Mouse (Mus musculus): ENCODE results near the gene Sema4d. TPM values are rescaled to one million over a fixed set of nuclear protein-coding genes. Genes with fewer than 3 reads are reported as not detected.
A peak's percentile ranks its signal among the peaks of the same experiment; 100 is the strongest.
"Not testable (repeated sequence)": the region's sequence is repeated elsewhere in the genome, so short reads cannot be mapped to it uniquely, and the experiment has no call there.

The Sema4d gene
- polyA plus RNA-seq, 1 experiment from 2014 or later = 17.3 TPM

DNA sequence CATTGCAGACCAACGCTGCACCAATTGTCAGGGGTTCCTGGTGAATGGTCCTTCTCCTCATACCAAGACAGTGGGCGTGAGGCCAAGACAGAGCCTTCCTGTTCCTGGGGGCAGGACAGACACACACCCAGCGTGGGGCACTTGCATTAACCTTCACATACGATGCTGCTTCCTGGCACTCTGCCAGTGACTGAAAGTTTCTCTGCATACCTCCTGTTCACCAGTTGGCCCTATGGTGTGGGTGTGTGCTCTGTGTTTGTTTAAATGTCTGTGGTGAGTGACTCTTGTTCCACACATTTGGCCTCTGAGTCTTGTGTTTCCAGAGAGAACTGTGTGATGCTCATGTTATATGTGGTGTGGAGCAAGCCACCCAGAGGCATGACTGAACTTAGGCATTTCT lies 116.9 kb downstream of the Sema4d start:
- H3K4me1 ChIP-seq (replicated peaks) = peaks cover 23% of the 10 kb centered on the region
- 63% methylated on average over 4 of the region's 4 CpGs for WGBS
- no peak for ATAC-seq (ENCODE audit: insufficient number of reproducible peaks, low FRiP score)

DNA sequence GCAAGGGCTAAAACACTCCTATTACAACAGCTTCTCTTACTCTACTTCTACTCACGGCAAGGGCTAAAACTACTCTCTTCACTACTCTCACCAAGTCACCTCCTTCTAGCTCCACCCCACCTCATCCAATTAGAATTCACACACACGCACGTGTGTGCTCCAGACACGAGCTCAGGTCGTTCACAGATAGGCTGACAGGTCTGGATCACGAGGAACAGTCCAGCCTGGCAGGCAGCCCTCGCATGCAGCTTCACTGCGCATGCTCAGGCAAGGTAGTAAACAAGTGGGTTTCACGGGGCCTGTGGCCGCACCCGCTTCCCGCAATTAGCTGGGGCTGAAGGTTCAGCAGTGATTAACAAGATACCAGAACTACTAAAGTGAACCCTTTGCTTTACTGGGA lies 125.4 kb downstream of the Sema4d start:
- H3K4me3 ChIP-seq; H3K9me3 ChIP-seq (replicated peaks); H3K9ac ChIP-seq; ATAC-seq (ENCODE audit: insufficient number of reproducible peaks, low FRiP score); H3K27ac ChIP-seq (ENCODE audit: poor library complexity, severe bottlenecking); H3K27me3 ChIP-seq (replicated peaks); H3K4me1 ChIP-seq (replicated peaks); H3K4me2 ChIP-seq: not testable (repeated sequence)
- peaks cover 85% of the 10 kb centered on the region for H3K36me3 ChIP-seq
- 89% methylated on average over 12 of the region's 12 CpGs for WGBS

More for the DNA sequence above, 116.9 kb downstream of the Sema4d start:
- Histone ChIP-seq H3K9me3 (replicated peaks) (no peaks in the 10 kb centered on the region), H3K27me3 (replicated peaks) (no peaks in the 10 kb centered on the region), H3K9ac (no peak overlapping the region), H3K4me3 (no peak overlapping the region), H3K4me2 (no peak overlapping the region), H3K36me3 (peaks cover 91% of the 10 kb centered on the region), H3K27ac (ENCODE audit: poor library complexity, severe bottlenecking) (no peak overlapping the region)

DNA sequence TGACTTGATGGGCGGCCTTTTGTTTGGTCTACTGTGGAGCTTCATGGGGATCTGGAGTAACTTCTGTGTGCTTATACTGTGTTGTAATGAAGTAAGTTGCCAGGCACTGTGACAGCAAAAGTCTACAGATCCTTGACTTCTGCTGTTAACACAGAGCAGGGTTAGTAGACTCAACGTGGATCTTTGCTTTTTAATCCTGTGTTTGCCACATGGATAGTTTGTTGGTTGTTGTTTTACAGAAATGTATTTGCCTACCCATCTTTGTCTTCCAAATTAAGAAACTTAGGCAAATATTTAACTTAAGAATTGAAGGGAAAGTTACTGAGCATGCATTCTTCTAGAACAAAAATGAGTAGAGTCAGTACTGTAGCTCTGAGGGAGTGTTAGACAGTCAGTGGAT lies 130.0 kb downstream of the Sema4d start:
- WGBS = 87% methylated on average over 2 of the region's 2 CpGs
- no peak overlapping the region for H3K27ac ChIP-seq (ENCODE audit: poor library complexity, severe bottlenecking)
- H3K4me3 ChIP-seq = no peak overlapping the region
- no peak for ATAC-seq (ENCODE audit: insufficient number of reproducible peaks, low FRiP score)
- peaks cover 95% of the 10 kb centered on the region for H3K36me3 ChIP-seq
- H3K4me1 ChIP-seq (replicated peaks) = no peaks in the 10 kb centered on the region
- H3K9me3 ChIP-seq (replicated peaks) = no peaks in the 10 kb centered on the region
- no peaks in the 10 kb centered on the region for H3K27me3 ChIP-seq (replicated peaks)
- H3K4me2 ChIP-seq = no peak overlapping the region
- no peak overlapping the region for H3K9ac ChIP-seq

DNA sequence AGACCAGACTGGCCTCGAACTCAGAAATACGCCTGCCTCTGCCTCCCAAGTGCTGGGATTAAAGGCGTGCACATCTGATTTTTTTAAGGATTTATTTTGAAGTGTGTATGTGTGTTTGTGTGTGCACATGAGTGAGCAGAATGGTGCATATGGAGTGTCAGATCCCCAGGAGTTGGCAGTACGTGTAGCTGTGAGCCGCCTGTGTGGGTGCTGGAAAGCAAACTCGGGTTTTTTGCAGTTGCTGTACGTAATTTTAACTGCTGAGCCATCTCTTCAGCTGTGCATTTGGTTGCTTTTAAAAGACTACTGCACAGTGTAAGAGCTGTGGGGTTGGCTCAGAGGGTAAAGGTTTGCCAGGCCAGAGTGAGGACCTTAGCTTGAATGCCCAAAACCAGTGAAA lies 134.0 kb downstream of the Sema4d start:
- H3K4me3 ChIP-seq = no peak overlapping the region
- no peaks in the 10 kb centered on the region for H3K4me1 ChIP-seq (replicated peaks)
- WGBS = 94% methylated on average over 7 of the region's 7 CpGs
- H3K27ac ChIP-seq (ENCODE audit: poor library complexity, severe bottlenecking) = no peak overlapping the region
- H3K27me3 ChIP-seq (replicated peaks) = no peaks in the 10 kb centered on the region
- H3K9ac ChIP-seq = no peak overlapping the region
- H3K4me2 ChIP-seq = no peak overlapping the region
- H3K9me3 ChIP-seq (replicated peaks) = no peaks in the 10 kb centered on the region
- peaks cover 95% of the 10 kb centered on the region for H3K36me3 ChIP-seq
- no peak for ATAC-seq (ENCODE audit: insufficient number of reproducible peaks, low FRiP score)

DNA sequence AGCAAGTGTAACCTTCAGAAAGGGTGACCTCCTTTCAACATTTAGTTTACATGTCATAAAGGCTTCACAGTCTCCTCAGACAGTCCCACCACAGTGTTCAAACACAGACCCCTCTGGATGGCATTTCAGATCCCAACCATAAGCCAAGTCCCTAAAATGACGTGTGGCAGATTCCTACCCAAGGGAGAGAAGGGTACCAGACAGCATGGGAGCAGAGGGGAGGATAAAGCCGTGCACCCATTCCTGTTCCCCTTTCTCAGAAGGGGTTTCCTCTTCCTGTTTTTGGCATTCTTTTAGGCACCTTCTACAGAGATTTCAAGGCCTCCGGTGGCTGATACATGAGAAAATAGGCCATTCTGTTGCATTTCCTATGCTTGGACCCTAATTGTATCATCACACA lies 135.5 kb downstream of the Sema4d start:
- no peak overlapping the region for H3K4me2 ChIP-seq
- H3K27me3 ChIP-seq (replicated peaks) = no peaks in the 10 kb centered on the region
- 0 out of 2 replicates have a peak, but pooled peaks cover 3% of the 10 kb centered on the region for H3K4me1 ChIP-seq (replicated peaks)
- no peaks in the 10 kb centered on the region for H3K9me3 ChIP-seq (replicated peaks)
- no peak overlapping the region for H3K4me3 ChIP-seq
- 89% methylated on average over 3 of the region's 3 CpGs for WGBS
- no peak for ATAC-seq (ENCODE audit: insufficient number of reproducible peaks, low FRiP score)
- no peak overlapping the region for H3K27ac ChIP-seq (ENCODE audit: poor library complexity, severe bottlenecking)
- peaks cover 92% of the 10 kb centered on the region for H3K36me3 ChIP-seq
- H3K9ac ChIP-seq = no peak overlapping the region

DNA sequence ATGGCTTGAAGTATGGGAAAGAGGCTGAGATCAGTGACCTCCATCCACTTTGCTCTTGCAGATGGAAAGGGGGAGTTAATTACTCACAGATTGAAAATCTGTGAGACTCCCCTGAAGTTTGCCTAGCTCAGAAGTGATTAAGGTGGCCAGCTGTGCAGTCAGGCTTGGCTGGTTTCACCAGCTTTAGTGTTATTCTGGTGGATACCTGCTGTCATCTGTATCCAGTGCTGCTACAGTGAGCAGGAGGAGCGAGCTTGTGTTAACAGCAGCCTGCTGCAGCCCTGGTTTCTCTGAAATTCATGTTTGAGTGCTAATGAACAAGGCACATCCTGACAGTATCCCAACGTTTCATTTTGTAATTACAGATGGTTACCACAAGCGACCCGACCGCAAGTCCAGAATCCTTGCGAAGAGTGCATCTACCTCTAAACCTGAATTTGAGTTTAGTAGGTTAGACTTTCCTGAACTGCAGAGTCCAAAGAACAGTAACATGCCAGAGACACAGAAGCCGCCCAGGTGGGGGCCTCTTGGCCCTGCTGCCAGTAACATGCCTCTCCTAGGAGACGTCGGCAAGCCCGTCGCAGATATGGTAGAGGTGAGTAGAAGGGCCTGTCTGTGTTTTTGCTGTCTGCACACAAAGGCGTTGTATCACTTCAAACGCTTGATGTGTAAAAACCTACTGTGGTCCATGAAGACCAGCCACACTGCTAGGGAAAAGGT lies 136.9 kb downstream of the Sema4d start:
- Histone ChIP-seq H3K9ac (no peak overlapping the region), H3K9me3 (replicated peaks) (no peaks in the 10 kb centered on the region), H3K4me1 (replicated peaks) (peaks cover 8% of the 10 kb centered on the region; the same call in 1 of the 2 replicates), H3K4me2 (no peak overlapping the region), H3K36me3 (peaks cover 85% of the 10 kb centered on the region), H3K4me3 (no peak overlapping the region), H3K27me3 (replicated peaks) (no peaks in the 10 kb centered on the region), H3K27ac (ENCODE audit: poor library complexity, severe bottlenecking) (no peak overlapping the region)
- no peak for ATAC-seq (ENCODE audit: insufficient number of reproducible peaks, low FRiP score)
- 91% methylated on average over 13 of the region's 13 CpGs for WGBS

DNA sequence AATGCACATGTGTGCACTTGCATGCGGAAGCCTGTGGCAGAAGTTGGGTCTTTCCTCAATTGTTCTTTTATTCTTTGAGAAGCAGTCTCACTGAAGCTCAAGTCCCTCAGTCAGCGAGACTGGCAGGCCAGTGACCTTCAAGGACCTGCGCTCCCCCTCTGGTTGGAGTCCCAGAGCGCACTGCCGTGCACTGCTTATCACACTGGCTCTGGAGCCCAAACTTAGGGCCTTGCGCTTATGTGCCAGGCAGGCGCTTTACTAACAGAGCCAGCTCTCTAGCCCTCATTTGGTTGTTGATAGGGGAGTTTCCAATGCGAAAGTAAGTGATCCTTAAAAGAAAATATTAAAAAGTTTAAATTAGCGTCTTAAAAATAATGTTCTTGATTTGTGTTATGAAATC lies 139.6 kb downstream of the Sema4d start:
- no peaks in the 10 kb centered on the region for H3K9me3 ChIP-seq (replicated peaks)
- WGBS = 81% methylated on average over 9 of the region's 9 CpGs
- H3K9ac ChIP-seq = no peak overlapping the region
- no peak overlapping the region for H3K27ac ChIP-seq (ENCODE audit: poor library complexity, severe bottlenecking)
- no peaks in the 10 kb centered on the region for H3K27me3 ChIP-seq (replicated peaks)
- H3K4me2 ChIP-seq = no peak overlapping the region
- H3K4me3 ChIP-seq = no peak overlapping the region
- peaks cover 67% of the 10 kb centered on the region for H3K36me3 ChIP-seq
- peaks cover 15% of the 10 kb centered on the region for H3K4me1 ChIP-seq (replicated peaks)
- no peak for ATAC-seq (ENCODE audit: insufficient number of reproducible peaks, low FRiP score)

DNA sequence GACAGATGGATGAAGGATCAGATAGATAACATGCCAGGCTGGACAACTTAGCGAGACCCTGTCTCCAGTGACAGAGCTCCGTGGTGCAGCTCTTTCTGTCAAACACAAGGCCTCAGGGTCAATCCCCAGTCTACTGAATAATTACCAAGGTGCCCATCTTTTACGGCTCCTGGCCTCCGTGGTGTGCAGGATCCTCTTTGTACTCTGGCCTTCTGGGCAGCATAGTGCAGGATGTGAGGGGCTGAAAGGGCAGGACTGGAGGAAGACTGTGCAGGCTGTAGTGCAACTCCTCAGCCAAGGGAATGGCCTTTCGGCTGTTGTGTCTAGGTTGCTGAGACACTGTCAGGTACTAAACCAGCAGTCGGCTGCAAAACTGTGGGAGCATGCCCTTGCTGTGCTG lies 140.4 kb downstream of the Sema4d start:
- Histone ChIP-seq H3K4me1 (replicated peaks) (peaks cover 20% of the 10 kb centered on the region), H3K4me3 (no peak overlapping the region), H3K36me3 (peaks cover 59% of the 10 kb centered on the region), H3K27me3 (replicated peaks) (no peaks in the 10 kb centered on the region), H3K4me2 (no peak overlapping the region), H3K9ac (no peak overlapping the region), H3K9me3 (replicated peaks) (no peaks in the 10 kb centered on the region), H3K27ac (ENCODE audit: poor library complexity, severe bottlenecking) (no peak overlapping the region)
- WGBS = 95% methylated on average over 6 of the region's 6 CpGs
- ATAC-seq (ENCODE audit: insufficient number of reproducible peaks, low FRiP score) = no peak

DNA sequence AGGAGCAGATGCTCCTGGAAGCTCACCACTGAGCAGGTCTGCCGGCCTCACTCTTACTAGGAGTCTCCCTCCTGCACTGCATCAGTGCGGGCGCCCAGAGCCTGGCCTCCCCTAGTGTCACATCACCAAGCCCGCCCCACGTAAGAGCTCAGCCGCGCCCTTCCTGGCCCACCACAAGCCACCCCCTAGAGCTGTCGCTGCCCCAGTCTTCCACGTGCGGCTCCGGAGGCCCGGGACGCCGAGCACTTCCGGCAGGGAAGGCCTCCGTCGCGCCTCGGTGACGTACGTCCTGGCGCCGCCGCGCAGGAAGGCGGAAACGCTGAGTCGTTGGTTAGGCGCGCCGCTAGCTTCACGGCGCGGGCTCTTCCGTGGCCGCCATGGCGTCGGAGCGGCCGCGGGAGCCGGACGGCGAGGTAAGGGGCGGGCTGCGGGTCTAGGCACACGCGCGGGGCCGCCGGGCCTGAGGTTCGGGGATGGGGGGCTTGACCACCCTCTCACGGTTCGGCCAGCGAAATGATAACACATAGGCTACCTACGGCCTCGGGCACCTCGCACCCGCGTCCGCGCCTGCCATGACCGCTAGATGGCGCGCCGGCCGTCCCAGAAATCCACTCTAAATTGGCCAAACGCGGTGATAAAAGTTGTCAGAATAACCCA lies 142.0 kb downstream of the Sema4d start, which contains the start of gene Secisbp2:
Secisbp2 (plus strand) TSS at position 290 of the 657 bp plus-strand sequence.
- WGBS = under 1% methylated on average over 69 of the region's 69 CpGs
- Histone ChIP-seq H3K27me3 (replicated peaks) (no peaks in the 10 kb centered on the region), H3K9ac (peak within 1 kb of the TSS; percentile 86), H3K4me1 (replicated peaks) (peaks cover 34% of the 10 kb centered on the region), H3K4me2 (peak within 1 kb of the TSS; percentile 83), H3K27ac (ENCODE audit: poor library complexity, severe bottlenecking) (peak within 1 kb of the TSS; percentile 88), H3K4me3 (peak within 1 kb of the TSS; percentile 90), H3K9me3 (replicated peaks) (no peaks in the 10 kb centered on the region), H3K36me3 (peaks cover 43% of the 10 kb centered on the region)
- ATAC-seq (ENCODE audit: insufficient number of reproducible peaks, low FRiP score) = peak; percentile 92

DNA sequence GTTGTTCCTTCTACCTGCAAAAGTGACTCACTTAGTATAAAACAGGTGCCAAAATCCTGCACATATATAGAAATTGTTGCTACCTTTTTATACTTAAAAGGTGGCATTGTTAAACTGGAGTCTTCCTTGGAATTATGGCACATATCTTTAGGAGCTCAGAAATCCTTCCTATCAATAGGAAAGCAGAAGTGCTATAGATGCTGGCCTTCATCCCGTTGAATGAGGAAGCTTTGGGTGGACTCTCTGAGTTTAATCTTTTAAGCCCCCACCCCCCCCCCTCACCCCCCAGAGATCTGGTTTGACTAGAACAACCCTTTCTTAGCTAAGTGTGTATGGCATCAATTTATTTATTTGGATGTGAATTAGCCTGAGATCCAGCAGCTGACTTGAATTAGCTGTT lies 143.8 kb downstream of the Sema4d start:
- Histone ChIP-seq H3K9ac (no peak overlapping the region), H3K27ac (ENCODE audit: poor library complexity, severe bottlenecking) (no peak overlapping the region), H3K4me1 (replicated peaks) (peaks cover 34% of the 10 kb centered on the region), H3K36me3 (peaks cover 25% of the 10 kb centered on the region), H3K27me3 (replicated peaks) (no peaks in the 10 kb centered on the region), H3K9me3 (replicated peaks) (no peaks in the 10 kb centered on the region), H3K4me2 (no peak overlapping the region), H3K4me3 (no peak overlapping the region)
- ATAC-seq (ENCODE audit: insufficient number of reproducible peaks, low FRiP score) = no peak
- 72% methylated on average over 1 of the region's 1 CpGs for WGBS

DNA sequence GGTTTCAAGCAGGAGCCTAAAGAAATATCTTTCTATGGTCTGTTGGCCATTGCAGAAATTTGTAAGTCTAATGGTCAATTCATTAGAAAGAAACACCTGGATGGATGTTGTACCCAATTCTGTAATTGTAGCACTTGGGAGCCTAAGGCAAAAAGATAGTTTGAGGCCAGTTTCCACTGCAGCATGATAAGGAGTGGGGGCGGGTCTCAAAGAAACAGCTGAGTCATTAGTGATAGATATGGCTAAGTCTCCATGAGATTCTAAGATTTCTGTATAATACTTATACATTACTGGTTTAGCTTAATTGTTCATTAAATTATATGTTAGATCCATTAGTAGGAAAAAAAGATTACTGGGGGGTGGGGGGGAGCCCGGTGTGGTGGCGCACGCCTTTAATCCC lies 145.3 kb downstream of the Sema4d start:
- no peak overlapping the region for H3K9ac ChIP-seq
- no peak for ATAC-seq (ENCODE audit: insufficient number of reproducible peaks, low FRiP score)
- 0 out of 2 replicates have a peak overlapping the region, but pooled peaks have one; percentile 12 for H3K4me3 ChIP-seq
- no peaks in the 10 kb centered on the region for H3K9me3 ChIP-seq (replicated peaks)
- H3K27ac ChIP-seq (ENCODE audit: poor library complexity, severe bottlenecking) = peak overlapping the region; percentile 38; the same call in 1 of the 2 replicates
- peaks cover 32% of the 10 kb centered on the region for H3K4me1 ChIP-seq (replicated peaks)
- no peaks in the 10 kb centered on the region for H3K27me3 ChIP-seq (replicated peaks)
- peak overlapping the region; percentile 74 for H3K4me2 ChIP-seq
- peaks cover 16% of the 10 kb centered on the region; the same call in 1 of the 2 replicates for H3K36me3 ChIP-seq
- 76% methylated on average over 4 of the region's 4 CpGs for WGBS

Measured in heart, embryonic 12.5 days (tissue).